Mouse (Mus musculus): ENCODE measurements around the gene Tmco4.

DNA sequence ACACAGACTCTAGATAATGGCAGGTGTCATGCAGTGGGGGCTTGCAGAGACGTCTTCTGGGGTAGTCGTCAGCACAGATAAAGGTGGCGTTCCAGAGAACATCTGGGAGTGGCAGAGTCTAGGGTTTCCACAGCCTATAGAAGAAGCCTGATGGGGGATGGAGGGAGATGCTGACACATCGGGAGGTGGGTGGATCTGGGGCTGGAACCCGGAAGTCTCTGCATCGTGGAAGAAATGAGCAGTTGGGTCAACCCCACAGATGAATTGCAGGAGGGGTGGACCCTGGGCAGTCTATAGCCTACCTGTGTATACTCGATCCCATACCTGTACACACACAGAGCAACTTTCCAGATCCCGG is 61.3 kb downstream of the Tmco4 start:
- no peak for TF ChIP-seq GATA1 (IDR thresholded peaks at IDR 0.05; ENCODE audit: low read length)
- no peak for TF ChIP-seq TAL1 (IDR thresholded peaks at IDR 0.05; ENCODE audit: low read length)

All from erythroblast, embryonic 14.5 days (primary cell).